Mouse (Mus musculus): Measurements from ENCODE around the gene Mia3.
"Not testable (repeated sequence)": the region's sequence is repeated elsewhere in the genome, so short reads cannot be mapped to it uniquely, and the experiment has no call there.

Gene Mia3

GRCm38 (mm10) chr1:183344886-183345816 is 24.2 kb downstream of the Mia3 start:
- no peak for DNase-seq (ENCODE audit: low read depth)

- DNase-seq (ENCODE audit: low read depth) = not testable (repeated sequence)
These were observed 26.5 kb downstream of the Mia3 start for GRCm38 (mm10) chr1:183342902-183343301.

- DNase-seq (ENCODE audit: low read depth) = no peak
These were observed 42.2 kb downstream of the Mia3 start for GRCm38 (mm10) chr1:183327171-183327570.

GRCm38 (mm10) chr1:183324433-183324832 is 44.9 kb downstream of the Mia3 start:
- DNase-seq (ENCODE audit: low read depth) = no peak

- no peak for DNase-seq (ENCODE audit: low read depth)
These were observed 45.4 kb downstream of the Mia3 start for GRCm38 (mm10) chr1:183323923-183324322.

- DNase-seq (ENCODE audit: low read depth) = not testable (repeated sequence)
These were observed 46.9 kb downstream of the Mia3 start for GRCm38 (mm10) chr1:183322496-183322895.

GRCm38 (mm10) chr1:183320708-183321107 is 48.6 kb downstream of the Mia3 start:
- no peak for DNase-seq (ENCODE audit: low read depth)

- no peak for DNase-seq (ENCODE audit: low read depth)
These were observed 53.6 kb downstream of the Mia3 start for GRCm38 (mm10) chr1:183315783-183316182.

GRCm38 (mm10) chr1:183312076-183312475 is 57.3 kb downstream of the Mia3 start:
- no peak for DNase-seq (ENCODE audit: low read depth)

GRCm38 (mm10) chr1:183309601-183310000 is 59.8 kb downstream of the Mia3 start:
- DNase-seq (ENCODE audit: low read depth) = not testable (repeated sequence)

- no peak for DNase-seq (ENCODE audit: low read depth)
These were observed 60.9 kb downstream of the Mia3 start for GRCm38 (mm10) chr1:183308476-183308875.

- DNase-seq (ENCODE audit: low read depth) = no peak
These were observed 61.8 kb downstream of the Mia3 start for GRCm38 (mm10) chr1:183307555-183307954.

GRCm38 (mm10) chr1:183299161-183299560 is 70.2 kb downstream of the Mia3 start:
- DNase-seq (ENCODE audit: low read depth) = peak; percentile 87

- no peak for DNase-seq (ENCODE audit: low read depth)
These were observed 71.4 kb downstream of the Mia3 start for GRCm38 (mm10) chr1:183297886-183298489.

- DNase-seq (ENCODE audit: low read depth) = no peak
These were observed 71.9 kb downstream of the Mia3 start for GRCm38 (mm10) chr1:183297473-183297885.

GRCm38 (mm10) chr1:183296877-183297383 is 72.4 kb downstream of the Mia3 start, which contains the start of gene Brox:
TSS of gene Brox (minus strand) at chr1:183297269.
- peak; percentile 76 for DNase-seq (ENCODE audit: low read depth)

GRCm38 (mm10) chr1:183296465-183296864 is 72.9 kb downstream of the Mia3 start, which contains the start of gene Aida:
TSS of gene Aida (plus strand) at chr1:183296590.
- no peak for DNase-seq (ENCODE audit: low read depth)

GRCm38 (mm10) chr1:183289576-183289975 is 79.8 kb downstream of the Mia3 start:
- no peak for DNase-seq (ENCODE audit: low read depth)

- no peak for DNase-seq (ENCODE audit: low read depth)
These were observed 81.0 kb downstream of the Mia3 start for GRCm38 (mm10) chr1:183288351-183288750.
